Mouse (Mus musculus) layer of hippocampus, adult 9-11 months (tissue): Measurements from ENCODE around the gene Tmem139.

Experiments
- DNase-seq: peaks from one replicate; pipeline ENCODE4 v3.0.0; 2022

The Tmem139 gene

GRCm38 (mm10) chr6:42282865-42283528 is 21.2 kb downstream of the Tmem139 start:
- no peak for DNase-seq

- no peak for DNase-seq
Observed at GRCm38 (mm10) chr6:42286448-42286847, 24.7 kb downstream of the Tmem139 start, which contains the start of gene Clcn1. Gene Clcn1 (plus strand): TSS chr6:42286685.

- no peak for DNase-seq
Observed at GRCm38 (mm10) chr6:42287562-42287961, 25.8 kb downstream of the Tmem139 start.

GRCm38 (mm10) chr6:42293327-42293726 is 31.6 kb downstream of the Tmem139 start:
- no peak for DNase-seq

GRCm38 (mm10) chr6:42295549-42296094 is 33.9 kb downstream of the Tmem139 start:
- no peak for DNase-seq

GRCm38 (mm10) chr6:42299362-42299761 is 37.6 kb downstream of the Tmem139 start:
- no peak for DNase-seq

- DNase-seq = no peak
Observed at GRCm38 (mm10) chr6:42309816-42310378, 48.1 kb downstream of the Tmem139 start.

GRCm38 (mm10) chr6:42310427-42311053 is 48.8 kb downstream of the Tmem139 start:
- DNase-seq = no peak
